Mouse (Mus musculus) heart, adult 2 months (tissue): Measurements from ENCODE around the gene Parp16.

Experiments used
- CTCF ChIP-seq: fragments of 200-600 bp; IDR thresholded peaks from 2 replicates; pipeline ENCODE4 v1.8.1; 2022; ENCODE audit warnings: antibody characterized with exemption, mild to moderate bottlenecking, moderate library complexity
- POLR2A ChIP-seq: fragments of 200-500 bp; IDR thresholded peaks from 2 replicates; pipeline ENCODE4 v1.6.1; 2011; ENCODE audit warnings: mild to moderate bottlenecking, low read depth, low read length, control low read depth; ENCODE audit not compliant: insufficient read depth

DNA sequence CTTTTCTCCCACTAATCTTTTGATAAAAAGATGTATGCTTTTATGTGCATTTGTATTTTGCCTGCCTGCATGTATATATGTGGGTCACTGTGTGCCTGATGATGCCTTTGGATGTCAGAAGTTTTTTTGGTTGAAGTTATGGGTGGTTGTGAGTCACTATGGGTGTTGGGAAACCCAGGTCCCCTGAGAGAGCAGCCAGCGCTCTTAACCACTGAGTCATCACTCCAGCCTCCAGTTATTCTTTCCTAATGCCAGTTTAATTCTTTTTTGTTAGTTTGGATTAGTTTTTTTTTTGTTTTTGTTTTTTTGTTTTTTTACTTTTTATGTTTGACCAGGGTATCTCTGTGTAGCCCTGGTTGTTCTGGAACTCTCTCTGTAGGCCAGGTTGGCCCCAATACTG, 5.5 kb downstream of the Parp16 start:
- TF ChIP-seq CTCF (no peak), POLR2A (no peak)
